Mouse (Mus musculus) embryonic fibroblast, embryonic 13.5 days (primary cell): ENCODE data around the gene Cradd.

Source experiments
- CTCF ChIP-seq: IDR thresholded peaks from 2 replicates; pipeline ENCODE4 v1.5.1; 2011; ENCODE audit warnings: mild to moderate bottlenecking, control low read depth, low read length, moderate library complexity, borderline replicate concordance; ENCODE audit not compliant: insufficient read depth
- POLR2A ChIP-seq: IDR thresholded peaks from 2 replicates; pipeline ENCODE4 v1.6.1; 2011; ENCODE audit warnings: low read depth, mild to moderate bottlenecking, control low read depth, low read length, moderate library complexity

DNA sequence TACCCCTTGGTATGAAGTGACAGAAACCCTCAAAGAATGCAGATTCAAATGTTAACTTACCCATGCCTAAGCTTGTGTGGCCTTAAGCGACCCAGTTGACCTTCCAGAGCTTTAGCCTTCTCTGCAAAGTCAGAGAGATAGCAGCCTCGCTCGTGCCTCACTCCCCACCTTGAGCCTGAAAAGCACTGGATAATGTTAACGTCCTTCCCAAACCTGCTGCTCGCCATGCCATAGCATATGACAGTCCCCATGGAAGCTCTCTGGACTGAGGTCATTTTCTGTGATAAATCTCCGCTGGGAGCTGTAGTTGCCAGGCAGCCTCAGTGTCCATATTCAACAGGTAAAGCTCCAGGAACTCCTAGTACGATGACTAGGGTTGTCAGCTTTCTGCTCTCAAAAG is 170.7 kb downstream of the Cradd start:
- TF ChIP-seq CTCF (no peak), POLR2A (no peak)
